Mouse (Mus musculus) embryonic facial prominence, embryonic 14.5 days (tissue): ENCODE measurements around the gene Glis3. TPM values are rescaled to one million over a fixed set of nuclear protein-coding genes. Genes with fewer than 3 reads are reported as not detected.

Experiments used
- ATAC-seq: fragments of 200-750 bp; cut with Nextera tagmentation; 2 replicates; pipeline ENCODE4 v1.8.0; 2017; ENCODE audit warnings: low read depth, moderate number of reproducible peaks, moderate TSS enrichment
- DNase-seq: peaks from one replicate; pipeline ENCODE4 v3.0.0-alpha.2; 2015; ENCODE audit warnings: low spot score
- H3K27ac ChIP-seq: fragments of 300-500 bp; sonication (generic); replicated peaks from 2 replicates; pipeline ENCODE4 v1.5.1; 2014; ENCODE audit warnings: low read depth, mild to moderate bottlenecking, low read length, moderate library complexity
- H3K27me3 ChIP-seq: fragments of 300-500 bp; sonication (generic); replicated peaks from 2 replicates; pipeline ENCODE4 v1.6.1; 2014; ENCODE audit warnings: low read length; ENCODE audit not compliant: control insufficient read depth, insufficient read depth
- H3K36me3 ChIP-seq: fragments of 300-500 bp; sonication (generic); 2 replicates; pipeline ENCODE4 v1.6.1; 2014; ENCODE audit warnings: low read length, mixed read lengths; ENCODE audit not compliant: control insufficient read depth, insufficient read depth
- H3K4me1 ChIP-seq: fragments of 300-500 bp; sonication (generic); 2 replicates; pipeline ENCODE4 v1.6.1; 2014; ENCODE audit warnings: antibody characterized with exemption, low read length; ENCODE audit not compliant: control insufficient read depth, insufficient read depth
- H3K4me2 ChIP-seq: fragments of 300-500 bp; sonication (generic); 2 replicates; pipeline ENCODE4 v1.6.1; 2014; ENCODE audit warnings: low read depth, mild to moderate bottlenecking, low read length, moderate library complexity, mixed read lengths
- H3K4me3 ChIP-seq: fragments of 300-500 bp; sonication (generic); 2 replicates; pipeline ENCODE4 v1.5.1; 2014; ENCODE audit warnings: low read depth, mild to moderate bottlenecking, low read length
- H3K9ac ChIP-seq: fragments of 300-500 bp; sonication (generic); 2 replicates; pipeline ENCODE4 v1.6.1; 2014; ENCODE audit warnings: low read depth, mild to moderate bottlenecking, low read length, moderate library complexity, mixed read lengths
- H3K9me3 ChIP-seq: fragments of 300-500 bp; sonication (generic); 2 replicates; pipeline ENCODE4 v1.6.1; 2016; ENCODE audit warnings: low read length; ENCODE audit not compliant: control insufficient read depth
- WGBS: fragments of 180-500 bp; shearing (Covaris S2); extraction: QIAGEN DNeasy Blood & Tissue Kit; methylation state at CpG from one replicate; pipeline ENCODE4 v1.1.7; 2014; 5-methylcytosine and 5-hydroxymethylcytosine counted together
- polyA plus RNA-seq: library from polyadenylated mRNA; unstranded; fragments of >200 nt; fragmentation: Nextera tagmentation; extraction: Ambion mirVana; gene quantifications from 2 replicates; pipeline ENCODE4 v1.2.1, GENCODE M21; 2014

Gene Glis3
- polyA plus RNA-seq, 1 experiment from 2014 or later = 6.0 TPM

DNA sequence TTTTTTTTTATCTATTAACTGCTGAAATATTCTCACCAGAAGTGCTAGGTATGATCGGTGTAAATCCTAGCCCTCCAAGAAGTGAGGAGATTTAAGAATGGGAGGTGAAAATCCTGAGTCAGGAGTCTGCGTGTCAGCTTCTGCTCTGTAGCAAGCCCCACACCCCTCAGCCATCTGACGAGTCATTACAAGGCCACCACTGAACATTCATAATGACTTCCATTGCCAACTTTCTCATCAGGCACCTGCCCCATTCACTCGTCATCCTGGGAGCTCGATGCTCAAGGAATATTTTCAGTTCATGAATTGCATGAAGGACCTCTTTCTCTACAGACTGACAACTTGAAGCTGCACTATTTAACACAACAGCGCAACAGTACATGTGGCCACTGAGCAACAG is 32.5 kb downstream of the Glis3 start:
- WGBS = 80% methylated on average over 6 of the region's 6 CpGs
- no peak for ATAC-seq
- H3K9me3 ChIP-seq = no peaks in the 10 kb centered on the region

DNA sequence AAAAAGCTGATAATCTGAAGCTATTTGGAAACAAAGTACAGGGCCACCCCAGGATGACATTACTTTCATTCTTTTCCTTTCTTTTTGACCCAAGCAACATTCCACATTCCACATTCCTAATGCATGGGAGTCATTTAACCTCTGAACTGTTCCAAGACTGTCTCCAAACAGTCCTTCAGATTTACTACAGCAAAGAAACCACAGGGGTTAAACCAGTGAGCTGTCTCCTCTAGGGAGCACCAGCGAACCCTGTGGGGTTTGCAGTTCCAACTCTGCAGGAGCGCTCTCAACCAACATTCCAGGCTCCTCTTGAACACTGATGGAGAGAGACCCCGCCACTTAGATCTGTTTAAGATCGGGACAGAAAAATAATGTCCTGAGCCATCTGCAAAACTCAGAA is 33.6 kb downstream of the Glis3 start:
- DNase-seq (no peak), ATAC-seq (no peak)
- Histone ChIP-seq H3K4me1 (no peaks in the 10 kb centered on the region), H3K4me3 (no peak overlapping the region), H3K9ac (no peak overlapping the region), H3K36me3 (no peaks in the 10 kb centered on the region), H3K9me3 (no peaks in the 10 kb centered on the region), H3K4me2 (no peak overlapping the region), H3K27me3 (no peaks in the 10 kb centered on the region), H3K27ac (no peak overlapping the region)
- WGBS = 56% methylated on average over 4 of the region's 4 CpGs

More for the DNA sequence above, 32.5 kb downstream of the Glis3 start:
- Histone ChIP-seq H3K27ac (no peak overlapping the region), H3K4me1 (no peaks in the 10 kb centered on the region), H3K27me3 (no peaks in the 10 kb centered on the region), H3K4me2 (no peak overlapping the region), H3K4me3 (no peak overlapping the region), H3K9ac (no peak overlapping the region), H3K36me3 (no peaks in the 10 kb centered on the region)
- DNase-seq = no peak

DNA sequence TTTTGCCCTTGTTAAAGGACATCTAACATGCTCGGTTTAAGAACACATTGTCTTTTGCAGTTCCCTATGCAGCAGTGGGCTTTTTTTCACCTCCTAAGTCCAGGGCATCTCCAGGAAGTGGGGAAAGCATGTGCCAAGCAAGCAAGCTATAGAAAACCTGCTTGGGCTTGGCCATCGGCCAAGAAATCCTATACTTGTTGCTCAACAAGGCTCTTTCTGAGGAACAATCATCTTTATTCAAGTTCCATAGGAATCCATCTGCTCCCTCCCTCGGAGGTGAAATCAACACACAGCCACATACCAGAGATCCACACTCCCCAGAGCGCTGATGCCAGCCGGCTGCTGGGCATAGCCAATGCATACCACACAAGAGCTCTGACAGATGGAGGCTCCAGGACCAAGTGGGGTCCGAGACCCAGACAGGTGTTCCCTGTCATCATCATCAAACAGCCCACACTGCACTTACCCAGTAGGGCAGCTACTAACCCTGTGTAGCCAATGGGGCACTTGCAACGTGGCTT is 39.0 kb downstream of the Glis3 start:
- Histone ChIP-seq H3K27me3 (no peaks in the 10 kb centered on the region), H3K36me3 (no peaks in the 10 kb centered on the region), H3K4me3 (no peak overlapping the region), H3K4me1 (0 out of 2 replicates have a peak, but pooled peaks cover 7% of the 10 kb centered on the region), H3K27ac (no peak overlapping the region), H3K9me3 (no peaks in the 10 kb centered on the region), H3K9ac (no peak overlapping the region), H3K4me2 (no peak overlapping the region)
- whole genome bisulfite sequencing = 35% methylated on average over 7 of the region's 7 CpGs
- peak; percentile 93 for ATAC-seq
- peak; percentile 94 for DNase-seq

DNA sequence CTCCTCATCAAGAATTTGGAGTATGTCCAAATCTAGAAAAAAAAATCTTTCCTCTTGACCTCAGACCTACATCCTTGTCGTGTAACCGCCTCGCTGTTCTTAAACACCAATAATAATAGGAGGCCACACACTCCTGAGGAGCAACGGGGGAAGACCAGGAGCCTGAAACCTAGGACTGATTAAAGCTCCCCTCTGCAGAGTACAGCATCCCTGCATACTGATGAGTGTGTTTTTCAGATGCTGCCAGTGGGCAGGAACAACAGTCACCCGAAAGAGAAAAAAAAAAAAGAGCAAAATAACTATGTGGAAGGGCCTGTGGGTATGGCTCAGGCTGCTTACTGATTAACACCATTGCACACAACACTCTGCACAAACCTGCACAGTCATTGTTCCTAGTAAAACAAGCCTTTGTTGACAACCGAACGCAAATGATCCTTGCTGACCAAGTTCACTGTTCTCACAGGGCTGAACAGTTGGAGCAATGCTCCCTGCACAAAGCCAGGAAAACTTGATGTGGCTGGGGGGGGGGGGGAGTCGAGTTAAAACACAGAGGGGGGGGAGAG is 43.8 kb downstream of the Glis3 start:
- no peak overlapping the region for H3K4me2 ChIP-seq
- 0 out of 2 replicates have a peak, but pooled peaks cover 6% of the 10 kb centered on the region for H3K4me1 ChIP-seq
- H3K36me3 ChIP-seq = no peaks in the 10 kb centered on the region
- ATAC-seq (no peak), DNase-seq (no peak)
- H3K9me3 ChIP-seq = 0 out of 2 replicates have a peak, but pooled peaks cover 4% of the 10 kb centered on the region
- no peak overlapping the region for H3K9ac ChIP-seq
- H3K4me3 ChIP-seq = no peak overlapping the region
- no peaks in the 10 kb centered on the region for H3K27me3 ChIP-seq
- H3K27ac ChIP-seq = no peak overlapping the region
- 44% methylated on average over 7 of the region's 8 CpGs for WGBS

DNA sequence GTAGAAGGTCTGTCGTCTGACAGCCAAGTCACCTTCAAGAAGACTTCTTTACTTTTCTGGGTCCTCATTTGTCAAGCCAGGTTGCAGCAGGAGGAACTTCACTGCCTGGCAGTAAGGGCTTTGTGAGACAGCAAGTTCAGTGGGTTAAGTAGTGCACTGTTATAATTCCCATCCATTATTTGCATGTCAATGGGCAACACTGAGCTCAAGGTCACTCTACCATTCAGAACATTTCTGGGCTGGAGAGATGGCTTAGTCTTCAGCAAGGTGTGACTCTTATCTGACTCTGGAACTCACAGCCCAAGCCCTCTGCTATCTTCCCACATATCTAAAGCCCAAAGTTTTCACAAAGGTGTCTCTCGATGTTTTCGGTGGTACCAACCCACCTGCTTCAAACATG is 44.9 kb downstream of the Glis3 start:
- H3K4me1 ChIP-seq = no peaks in the 10 kb centered on the region
- no peaks in the 10 kb centered on the region for H3K27me3 ChIP-seq
- H3K4me2 ChIP-seq = no peak overlapping the region
- 100% methylated on average over 3 of the region's 3 CpGs for WGBS
- H3K36me3 ChIP-seq = no peaks in the 10 kb centered on the region
- H3K9me3 ChIP-seq = 0 out of 2 replicates have a peak, but pooled peaks cover 4% of the 10 kb centered on the region
- H3K4me3 ChIP-seq = no peak overlapping the region
- no peak overlapping the region for H3K27ac ChIP-seq
- no peak for DNase-seq
- ATAC-seq = no peak
- H3K9ac ChIP-seq = no peak overlapping the region

DNA sequence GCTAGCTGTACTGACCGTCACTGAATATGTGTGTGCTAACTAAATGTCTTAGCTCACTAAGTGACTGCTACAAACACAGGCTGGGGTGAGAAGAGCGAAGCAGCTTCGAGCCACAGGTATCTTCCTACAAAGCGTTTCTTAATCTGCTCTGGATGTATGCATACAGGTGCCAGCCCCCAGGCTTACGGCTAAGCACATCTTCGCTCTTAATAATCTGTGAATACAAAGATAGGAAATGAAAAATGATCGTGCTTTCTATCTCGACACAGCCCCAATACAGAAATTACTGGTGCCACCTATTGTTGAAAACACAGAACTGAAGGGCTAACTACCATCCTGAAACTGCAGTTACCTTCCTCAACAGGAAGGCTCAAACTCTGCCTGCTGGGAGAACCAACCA is 51.5 kb downstream of the Glis3 start:
- Histone ChIP-seq H3K27me3 (no peaks in the 10 kb centered on the region; the same call in 1 of the 2 replicates), H3K9ac (no peak overlapping the region), H3K4me3 (no peak overlapping the region), H3K4me2 (no peak overlapping the region), H3K36me3 (no peaks in the 10 kb centered on the region), H3K27ac (no peak overlapping the region), H3K4me1 (peaks cover 4% of the 10 kb centered on the region; the same call in 1 of the 2 replicates), H3K9me3 (0 out of 2 replicates have a peak, but pooled peaks cover 4% of the 10 kb centered on the region)
- WGBS = 50% methylated on average over 8 of the region's 8 CpGs
- ATAC-seq (peak; percentile 44; the same call in 1 of the 2 replicates), DNase-seq (peak; percentile 65)

DNA sequence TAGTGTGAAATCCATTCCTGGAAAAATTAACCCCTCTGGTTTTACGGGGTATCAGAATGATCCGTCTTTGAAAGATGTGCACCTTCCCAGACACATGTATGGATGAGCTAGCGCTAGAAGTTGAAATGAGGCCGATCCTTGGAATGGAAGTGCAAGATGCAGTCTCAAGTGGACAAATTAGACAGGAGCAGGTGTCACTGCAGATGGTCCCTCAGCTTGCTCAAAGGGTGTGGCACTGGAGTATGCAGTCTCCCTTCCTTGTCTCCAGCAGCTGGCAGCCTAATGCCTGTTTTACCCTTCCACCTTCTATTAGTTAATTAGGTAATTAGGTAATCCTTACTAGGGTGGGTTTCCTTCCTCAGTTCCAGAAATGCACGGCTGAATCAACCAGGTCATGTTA is 53.7 kb downstream of the Glis3 start:
- ATAC-seq = no peak
- no peak overlapping the region for H3K4me2 ChIP-seq
- no peaks in the 10 kb centered on the region for H3K9me3 ChIP-seq
- WGBS = 84% methylated on average over 5 of the region's 5 CpGs
- H3K27ac ChIP-seq = no peak overlapping the region
- H3K4me1 ChIP-seq = peaks cover 4% of the 10 kb centered on the region; the same call in 1 of the 2 replicates
- no peaks in the 10 kb centered on the region; the same call in 1 of the 2 replicates for H3K27me3 ChIP-seq
- no peak for DNase-seq
- no peak overlapping the region for H3K9ac ChIP-seq
- H3K36me3 ChIP-seq = no peaks in the 10 kb centered on the region
- H3K4me3 ChIP-seq = no peak overlapping the region

DNA sequence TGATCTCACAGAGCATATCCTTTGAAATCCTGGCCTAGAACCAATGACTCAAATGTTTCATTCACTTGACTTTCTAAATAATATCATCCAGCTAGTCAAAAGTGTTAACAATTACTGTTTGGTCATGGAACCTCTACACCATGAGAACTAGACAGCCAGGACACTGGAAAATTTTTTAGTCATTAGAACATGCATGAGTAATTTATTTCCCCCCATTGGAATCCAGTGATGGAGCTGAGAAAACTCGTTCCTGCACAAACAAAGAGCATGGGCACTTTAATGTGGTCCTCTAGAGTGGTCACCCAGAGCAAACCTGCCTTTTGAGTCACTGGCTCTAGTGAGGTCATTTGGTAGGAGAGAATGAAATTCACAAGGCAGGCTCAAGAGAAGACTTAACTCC is 55.3 kb downstream of the Glis3 start:
- WGBS = 66% methylated on average over 1 of the region's 1 CpGs
- H3K9ac ChIP-seq = no peak overlapping the region
- H3K27ac ChIP-seq = no peak overlapping the region
- no peak overlapping the region for H3K4me3 ChIP-seq
- no peaks in the 10 kb centered on the region for H3K36me3 ChIP-seq
- DNase-seq (no peak), ATAC-seq (no peak)
- H3K4me1 ChIP-seq = peaks cover 7% of the 10 kb centered on the region; the same call in 1 of the 2 replicates
- H3K9me3 ChIP-seq = no peaks in the 10 kb centered on the region
- no peaks in the 10 kb centered on the region; the same call in 1 of the 2 replicates for H3K27me3 ChIP-seq
- H3K4me2 ChIP-seq = no peak overlapping the region

DNA sequence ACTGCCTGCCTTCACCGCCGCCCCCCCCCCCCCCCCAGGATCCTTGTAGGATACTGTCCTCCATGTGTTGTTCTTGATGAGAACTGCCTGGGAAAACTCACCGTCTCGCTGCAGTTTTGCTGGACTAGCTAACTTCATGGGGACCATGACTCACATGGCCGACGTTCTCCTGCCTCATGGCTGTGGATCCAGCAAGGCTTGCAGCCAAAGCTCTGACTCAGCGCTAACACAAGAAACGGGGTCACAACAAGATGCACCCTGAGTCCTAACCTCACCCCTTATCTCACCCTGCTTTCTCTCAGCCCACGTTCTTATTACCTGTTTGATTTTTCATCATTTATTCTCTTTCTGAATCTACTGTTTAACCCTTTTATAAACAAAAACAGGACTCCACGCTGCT is 56.2 kb downstream of the Glis3 start:
- 70% methylated on average over 10 of the region's 10 CpGs for WGBS
- no peaks in the 10 kb centered on the region for H3K36me3 ChIP-seq
- no peaks in the 10 kb centered on the region; the same call in 1 of the 2 replicates for H3K27me3 ChIP-seq
- no peak overlapping the region for H3K4me2 ChIP-seq
- no peak overlapping the region for H3K4me3 ChIP-seq
- peaks cover 7% of the 10 kb centered on the region; the same call in 1 of the 2 replicates for H3K4me1 ChIP-seq
- ATAC-seq = no peak
- no peaks in the 10 kb centered on the region for H3K9me3 ChIP-seq
- no peak for DNase-seq
- H3K9ac ChIP-seq = no peak overlapping the region
- no peak overlapping the region for H3K27ac ChIP-seq
